Mouse (Mus musculus) adipocyte (in vitro differentiated cells): ENCODE measurements around the gene Deup1.

Source experiments
- DNase-seq: peaks from one replicate; pipeline ENCODE4 v3.0.0-alpha.2; 2016; ENCODE audit warnings: low spot score

The Deup1 gene

DNA sequence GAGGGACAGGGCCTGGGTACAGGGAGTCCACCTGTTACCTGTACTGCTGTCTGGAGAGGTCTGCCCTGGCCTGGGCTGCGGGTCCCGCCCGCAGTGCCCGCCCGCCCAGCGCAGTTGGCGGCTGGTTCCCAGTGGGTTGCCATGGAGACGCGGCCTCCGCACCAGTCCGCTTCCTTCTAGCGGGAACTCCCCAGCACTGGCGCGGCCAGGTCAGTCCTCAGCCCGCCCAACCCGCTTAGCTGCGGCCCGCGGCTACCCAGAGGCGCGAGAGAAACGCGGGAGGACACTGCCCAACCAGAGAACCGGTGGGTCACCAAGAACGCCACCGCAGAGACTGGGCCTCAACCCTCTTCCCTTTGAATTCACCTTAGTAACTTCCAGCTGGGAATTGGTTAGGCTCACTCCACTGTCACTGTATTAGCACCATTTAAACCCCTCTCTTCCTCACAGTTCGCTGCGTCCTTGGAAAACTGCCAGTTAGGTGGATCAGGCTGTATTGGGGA lies at the start of gene Deup1:
Gene Deup1, minus strand, starts transcription at position 149 of the 503 bp plus-strand sequence.
- DNase-seq = no peak

DNA sequence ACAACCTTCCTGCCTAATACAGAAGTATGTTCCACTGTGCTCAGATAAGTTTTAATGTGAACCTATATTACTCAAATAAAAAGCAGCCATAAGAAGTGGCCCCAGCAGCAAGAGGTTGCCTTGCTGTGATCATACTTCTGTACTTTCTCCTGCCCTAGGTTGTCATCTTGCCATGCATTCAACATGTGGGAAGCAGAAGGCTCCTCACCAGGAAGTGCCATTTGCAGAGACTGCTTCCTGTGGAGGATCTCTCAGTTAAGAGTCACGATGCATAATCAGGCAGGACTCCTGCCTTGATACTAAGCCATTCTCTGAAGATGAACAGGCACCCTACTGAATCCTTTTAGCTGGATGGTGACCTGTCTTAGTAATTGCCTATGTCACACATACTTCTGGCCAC lies 44.5 kb upstream of the Deup1 start:
- no peak for DNase-seq

DNA sequence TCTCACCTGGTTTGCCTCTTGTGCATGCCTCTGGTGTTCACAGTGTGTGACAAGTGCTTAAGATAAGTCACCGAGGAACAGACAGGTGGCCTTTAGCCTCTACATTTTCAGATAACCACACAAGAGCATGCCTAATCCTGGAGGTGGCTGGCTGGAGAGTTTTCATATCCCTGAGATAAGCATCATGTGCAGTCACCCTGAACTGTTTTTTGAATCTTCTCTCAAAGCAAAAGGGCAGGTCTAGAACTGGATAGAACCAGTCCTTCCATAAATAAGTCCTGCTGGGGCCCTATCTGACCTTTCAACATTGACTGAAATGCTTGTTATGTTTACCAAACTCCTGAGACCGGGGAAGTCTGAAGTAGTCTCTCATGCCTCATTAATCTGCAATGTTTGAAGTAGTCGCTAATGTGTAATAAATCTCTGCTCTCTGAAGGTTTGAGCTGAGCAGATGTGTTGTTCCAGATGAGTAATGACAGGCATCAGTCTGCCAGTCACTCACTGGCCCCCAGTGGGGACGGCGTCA lies 42.3 kb upstream of the Deup1 start:
- DNase-seq = no peak

DNA sequence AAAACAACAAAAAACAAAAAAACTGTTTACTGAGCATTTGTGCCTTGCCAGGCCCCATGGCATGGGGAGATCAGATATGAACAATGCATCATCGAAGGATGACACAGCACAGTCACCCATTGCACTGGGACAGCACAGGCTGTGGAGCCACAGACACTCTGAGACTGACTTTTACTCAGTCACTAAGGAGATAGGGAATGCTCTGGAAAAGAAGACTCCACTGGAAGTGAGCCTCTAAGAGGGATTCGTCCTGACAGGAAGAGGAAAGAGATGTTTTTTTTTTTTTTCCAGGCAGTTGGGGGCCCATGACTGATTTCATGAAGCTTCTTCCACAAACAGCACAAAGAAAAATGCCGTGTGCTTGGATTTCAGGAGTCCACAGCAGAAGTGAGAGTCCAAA lies 41.7 kb upstream of the Deup1 start:
- DNase-seq = no peak

DNA sequence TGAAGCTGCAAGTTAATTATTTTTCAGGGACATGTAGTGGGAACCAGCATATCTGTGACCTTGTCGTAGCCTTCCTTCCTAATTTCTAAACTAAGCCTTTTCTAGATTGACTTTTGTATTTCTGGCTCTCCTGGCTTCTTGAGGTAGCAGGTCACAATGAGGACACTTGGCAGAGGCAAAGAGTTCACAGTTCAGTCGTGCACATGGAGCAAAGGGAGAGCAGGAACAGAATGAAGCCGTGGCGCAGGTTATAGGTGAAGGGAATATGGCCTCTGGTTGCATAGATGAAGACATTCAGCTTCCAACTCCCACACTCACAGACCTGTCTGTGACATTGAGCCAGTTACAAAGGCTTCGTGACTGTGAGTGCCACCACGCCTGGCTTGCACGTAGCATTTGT lies 36.9 kb upstream of the Deup1 start:
- DNase-seq = no peak

DNA sequence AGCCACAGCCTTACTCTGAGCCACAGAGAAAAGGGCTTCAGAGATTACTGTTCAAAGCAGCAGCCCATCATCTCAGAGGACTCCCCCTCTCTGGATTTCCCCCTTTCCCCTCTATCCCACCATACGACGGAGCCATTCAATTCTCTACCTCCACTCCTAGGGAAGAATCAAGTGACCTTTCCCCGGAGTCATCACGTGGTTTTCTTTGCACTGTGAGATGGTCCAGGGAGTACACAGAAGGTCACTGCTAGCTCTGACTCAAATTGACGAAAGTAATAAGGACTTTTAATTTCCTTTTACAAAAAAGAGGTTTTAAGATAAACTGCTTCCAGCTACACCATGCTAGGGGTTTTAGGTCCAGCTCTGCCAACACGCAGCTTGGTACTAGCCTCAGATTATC lies 31.3 kb upstream of the Deup1 start:
- no peak for DNase-seq

DNA sequence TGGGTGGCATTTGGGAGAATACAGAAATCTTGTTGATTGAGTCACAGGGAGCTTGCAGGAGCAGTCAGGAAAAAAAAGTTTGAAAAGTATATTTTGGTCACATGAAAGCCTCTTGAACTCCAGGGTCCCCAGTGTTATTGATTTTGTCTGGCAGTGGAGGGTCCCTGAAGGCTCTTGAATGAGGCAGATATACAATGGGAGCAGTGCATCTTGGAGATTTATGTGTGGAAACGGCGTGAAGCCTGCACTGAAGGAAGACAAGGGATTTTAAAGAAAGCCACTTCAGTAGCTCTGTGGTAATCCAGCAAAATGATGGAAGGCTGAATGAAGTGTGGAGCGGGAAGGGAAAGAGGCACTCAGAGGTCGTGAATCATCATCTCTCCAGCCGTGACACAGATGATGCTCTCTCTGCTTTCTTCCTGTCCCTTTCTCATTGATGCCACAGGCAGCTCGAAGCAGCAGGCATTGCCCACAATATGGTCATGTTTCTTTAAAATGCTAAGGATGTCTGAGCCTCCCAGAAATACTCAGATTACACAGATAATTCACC lies 30.6 kb upstream of the Deup1 start:
- no peak for DNase-seq

DNA sequence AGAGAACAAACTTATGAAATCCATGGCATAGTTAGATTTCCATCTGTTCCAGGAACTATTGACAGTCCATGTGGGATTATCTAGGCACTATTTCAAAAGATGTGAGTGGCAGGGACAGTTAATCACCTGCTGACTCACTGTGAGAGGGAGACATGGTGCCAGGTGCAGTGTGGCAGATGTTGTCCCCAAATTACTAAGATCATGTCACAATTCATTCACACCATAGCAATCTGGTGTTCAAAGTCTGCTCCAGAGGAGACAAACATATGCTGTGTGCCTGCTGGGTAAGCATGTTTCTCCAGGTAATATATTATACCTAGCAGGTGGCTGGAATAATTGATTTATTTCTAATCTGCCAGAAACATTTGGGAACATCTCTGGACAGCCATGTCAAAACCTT lies 25.3 kb upstream of the Deup1 start:
- DNase-seq = no peak

DNA sequence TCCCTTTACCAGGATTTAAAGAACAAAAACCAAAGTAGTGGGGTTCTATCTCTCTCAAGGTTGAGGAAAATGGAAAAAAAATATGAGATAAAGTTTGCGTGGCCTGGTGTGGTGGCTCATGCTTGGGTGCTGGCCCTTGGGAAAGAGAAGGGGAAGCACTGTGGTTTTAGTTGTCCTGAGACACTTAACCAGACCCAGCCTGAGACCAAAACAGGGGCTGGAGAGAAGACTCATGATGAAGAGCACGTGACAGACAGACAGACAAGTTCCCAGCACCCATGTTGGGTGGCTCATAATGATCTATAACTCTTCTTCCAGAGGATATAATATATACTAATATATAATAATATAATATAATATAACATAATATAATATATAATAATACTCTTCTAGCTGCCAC lies 22.2 kb upstream of the Deup1 start:
- DNase-seq = no peak

DNA sequence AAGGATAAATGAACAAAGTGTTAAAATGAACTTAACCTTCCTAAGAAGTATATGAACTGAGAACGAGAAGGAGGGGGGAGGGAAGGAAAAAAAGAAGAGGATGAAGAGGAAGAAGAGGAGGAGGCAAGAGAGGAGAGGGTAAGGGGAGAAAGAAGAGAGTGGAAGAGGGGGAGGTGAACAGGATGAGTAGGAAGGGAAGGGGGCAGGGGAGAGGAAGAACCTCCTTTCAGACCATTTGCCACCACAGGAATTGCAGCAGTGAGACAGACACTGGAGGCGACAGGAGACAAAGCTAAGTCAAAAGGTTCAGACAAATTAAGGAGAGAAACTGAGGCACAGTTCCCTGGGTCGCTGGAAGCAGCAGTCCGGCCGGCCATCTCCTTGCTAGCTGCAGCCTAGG lies 349 bp downstream of the Deup1 start:
- DNase-seq = no peak

DNA sequence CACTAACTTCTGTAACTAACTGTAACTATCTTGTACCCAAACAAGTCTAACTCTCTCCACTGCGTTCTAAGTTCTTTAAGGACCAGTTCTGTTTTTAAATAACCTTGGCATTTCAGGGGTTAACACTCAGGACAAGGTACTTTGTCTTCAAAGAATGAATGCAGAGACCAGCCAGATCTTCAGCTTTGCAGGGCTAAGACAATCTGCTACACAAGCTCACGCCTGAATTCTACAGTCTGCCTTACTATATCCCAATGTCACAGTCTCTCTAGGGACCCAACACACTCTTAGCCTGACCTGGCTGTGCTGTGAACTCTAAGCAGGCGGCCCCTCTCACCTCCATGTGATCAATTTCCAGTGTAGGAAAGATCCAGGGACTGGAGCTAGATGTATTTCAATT lies 3.0 kb downstream of the Deup1 start:
- no peak for DNase-seq

DNA sequence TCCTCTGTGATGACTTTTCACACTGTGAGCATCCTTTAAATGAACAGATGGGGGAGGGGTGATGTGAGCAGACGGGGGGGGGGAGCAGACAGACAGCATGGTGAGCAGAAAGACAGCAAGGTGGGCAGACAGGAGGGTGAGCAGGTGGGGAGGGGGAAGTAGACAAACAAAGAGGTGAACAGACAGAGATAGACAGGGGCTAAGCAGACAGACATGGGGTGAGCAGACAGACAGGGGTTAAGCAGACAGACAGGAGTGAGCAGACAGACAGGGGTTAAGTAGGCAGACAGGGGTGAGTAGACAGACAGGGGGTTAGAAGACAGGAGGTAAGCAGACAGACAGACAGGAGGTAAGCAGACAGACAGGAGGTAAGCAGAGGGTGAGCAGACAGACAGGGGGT lies 8.0 kb downstream of the Deup1 start:
- DNase-seq = no peak

DNA sequence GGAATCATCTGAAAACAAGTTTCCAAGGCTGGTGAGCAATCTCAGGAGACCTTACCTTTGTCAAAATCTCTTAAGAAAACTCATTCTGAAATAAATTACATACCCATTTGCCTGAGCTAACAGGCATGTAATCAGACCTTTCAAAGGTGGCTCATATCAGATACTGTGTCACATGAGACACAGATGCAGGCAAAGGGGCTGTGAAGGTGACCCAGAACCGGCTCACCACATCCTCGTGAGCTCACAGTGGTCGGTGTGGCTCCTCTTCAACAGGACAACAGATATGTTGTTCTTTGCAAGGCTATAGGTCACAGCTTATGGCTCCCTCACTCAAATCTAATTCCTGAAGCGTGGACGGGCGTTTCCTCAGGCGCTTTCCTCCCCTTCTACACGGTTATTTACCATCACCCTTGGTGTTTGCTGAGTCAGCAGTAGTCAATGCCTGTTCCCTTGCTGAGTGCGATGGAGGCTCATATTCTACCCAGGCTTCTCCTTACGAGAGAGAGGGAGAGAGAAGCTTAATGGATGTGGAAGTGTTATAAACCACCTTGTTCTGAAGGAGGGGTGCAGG lies 8.6 kb downstream of the Deup1 start:
- no peak for DNase-seq

DNA sequence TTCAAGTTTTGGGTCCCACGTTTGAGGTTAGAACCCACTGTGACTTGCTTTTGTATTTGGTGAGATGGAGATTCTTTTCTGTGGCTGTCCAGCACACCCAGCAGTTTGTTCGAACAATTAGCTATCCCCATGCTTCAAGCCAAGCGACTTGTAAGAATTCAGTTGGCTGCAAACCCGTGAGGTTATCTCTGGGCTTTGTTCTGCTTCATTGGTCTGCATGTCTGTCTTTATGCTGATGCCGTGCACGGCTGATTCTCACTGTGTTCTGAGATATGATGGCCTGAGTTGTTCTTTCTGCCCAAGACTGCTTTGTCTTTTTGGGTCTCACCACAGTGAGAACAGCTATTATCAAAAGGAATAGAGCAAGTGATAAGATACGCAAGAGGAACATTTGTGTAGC lies 10.7 kb downstream of the Deup1 start:
- no peak for DNase-seq

DNA sequence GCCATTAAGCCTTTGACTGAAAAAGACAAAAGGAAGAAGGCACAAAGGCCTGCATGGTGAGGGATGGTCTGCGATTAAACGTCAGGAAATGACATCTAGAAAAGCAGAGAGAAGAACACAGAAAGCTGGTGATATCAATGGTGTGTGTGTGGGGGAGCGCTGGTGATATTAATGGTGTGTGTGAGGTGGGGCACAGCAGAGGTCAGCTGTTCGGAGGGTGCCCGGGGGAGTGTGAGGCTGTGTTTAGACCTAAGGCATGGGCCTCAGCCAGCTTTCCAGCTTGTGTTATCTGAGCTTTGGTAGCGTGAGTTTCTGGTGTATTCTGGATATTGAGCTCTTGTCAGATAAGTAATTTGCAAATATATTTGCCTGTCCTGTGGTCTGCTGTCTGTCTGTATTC lies 11.3 kb downstream of the Deup1 start:
- no peak for DNase-seq

DNA sequence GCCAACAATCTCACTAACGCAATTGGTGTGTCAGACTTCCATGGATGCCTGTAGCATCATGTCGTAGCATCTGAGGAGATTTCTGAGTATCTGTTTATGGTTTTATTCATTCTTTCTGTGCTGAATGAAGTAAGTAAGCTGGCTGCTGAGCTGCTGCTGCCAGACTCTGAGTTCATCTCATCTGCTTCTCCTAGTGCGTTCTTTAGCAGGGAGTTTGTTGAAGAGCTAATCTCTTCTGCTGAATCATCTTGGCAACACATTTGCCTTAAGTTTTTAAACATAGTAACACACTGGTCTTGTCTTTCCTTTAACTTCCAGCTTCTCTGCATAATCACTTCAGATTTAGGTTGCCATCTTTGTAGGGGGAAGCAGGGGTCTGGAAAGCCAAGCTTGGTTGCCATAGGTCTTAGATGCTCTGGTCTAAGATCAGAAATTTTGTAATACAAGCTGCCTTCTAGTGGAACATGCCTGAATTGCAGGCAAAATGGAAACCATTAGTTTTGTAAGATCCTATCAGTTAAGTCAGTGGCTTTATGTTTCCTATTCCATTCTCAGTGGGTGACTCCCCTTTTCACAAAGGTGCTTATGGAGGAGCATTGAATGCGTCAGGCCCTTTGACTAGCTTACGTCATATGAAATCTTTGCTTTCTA lies 18.3 kb downstream of the Deup1 start:
- no peak for DNase-seq

DNA sequence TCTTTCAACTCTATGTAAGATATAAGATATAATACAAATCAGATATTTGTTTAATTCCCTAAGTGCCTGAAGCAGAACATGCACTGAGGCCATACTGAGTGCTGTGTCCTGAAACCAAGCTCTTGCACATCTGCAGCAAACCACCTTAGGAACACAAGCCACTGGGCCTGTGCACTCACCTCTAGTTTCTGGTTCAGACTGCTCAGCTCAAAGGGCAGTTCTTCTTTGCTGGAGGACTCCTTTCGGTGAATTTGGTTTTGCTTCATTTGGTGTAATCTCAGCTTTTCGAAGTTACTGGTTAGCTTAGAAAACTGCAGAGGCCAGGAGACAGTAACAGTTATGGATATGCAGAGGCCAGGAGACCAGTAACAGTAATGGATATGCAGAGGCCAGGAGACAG lies 20.1 kb downstream of the Deup1 start:
- no peak for DNase-seq

DNA sequence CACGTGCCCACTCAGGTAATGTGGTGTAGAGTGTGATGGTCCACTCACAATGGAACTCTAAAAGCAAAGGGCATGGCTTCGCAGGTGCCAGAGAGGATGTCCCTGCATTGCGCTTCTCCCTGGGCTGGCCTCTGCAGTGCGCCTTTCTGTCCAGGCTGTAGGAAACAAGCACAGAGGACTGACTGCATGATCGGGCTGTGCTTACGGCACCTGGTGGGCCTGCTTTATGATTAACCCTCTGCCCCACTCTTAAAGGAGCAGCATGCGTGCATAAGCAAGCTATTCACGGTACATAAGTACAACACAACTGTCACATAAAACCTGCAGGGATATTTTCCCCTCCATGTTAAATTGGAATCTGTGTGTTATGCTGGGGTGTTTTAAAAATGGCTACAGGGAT lies 24.6 kb downstream of the Deup1 start:
- DNase-seq = no peak

DNA sequence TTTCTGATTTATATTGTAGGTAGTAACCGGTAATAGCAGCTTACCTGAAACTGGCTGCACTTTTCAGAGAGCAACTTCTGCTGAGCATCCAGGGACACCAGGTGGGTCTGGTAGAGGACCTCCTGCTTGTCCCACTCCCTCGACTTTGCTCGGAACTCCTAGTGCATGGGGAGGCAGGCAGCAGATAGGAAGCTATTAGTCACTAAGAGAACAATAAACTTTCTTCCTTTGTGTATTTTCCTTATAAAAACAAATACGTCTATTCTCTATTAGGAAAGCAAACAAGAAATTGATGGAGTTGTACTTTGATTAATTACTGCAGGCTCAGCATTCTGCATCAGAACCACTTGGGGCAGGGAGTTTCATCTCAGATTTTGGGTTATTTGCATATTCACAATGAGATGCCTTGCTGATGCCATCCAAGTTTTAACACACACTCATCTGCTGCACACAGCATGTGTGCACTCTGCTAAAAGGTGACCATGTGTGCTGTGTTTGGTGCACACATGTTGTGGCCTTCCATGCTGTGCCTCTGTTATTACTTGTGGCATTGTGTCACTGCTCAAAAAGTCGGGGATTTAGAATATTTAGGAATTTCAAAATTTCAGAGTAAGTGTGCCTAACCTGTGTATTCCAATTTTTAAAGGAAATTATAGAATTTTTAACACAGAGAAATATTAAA lies 26.7 kb downstream of the Deup1 start:
- no peak for DNase-seq

DNA sequence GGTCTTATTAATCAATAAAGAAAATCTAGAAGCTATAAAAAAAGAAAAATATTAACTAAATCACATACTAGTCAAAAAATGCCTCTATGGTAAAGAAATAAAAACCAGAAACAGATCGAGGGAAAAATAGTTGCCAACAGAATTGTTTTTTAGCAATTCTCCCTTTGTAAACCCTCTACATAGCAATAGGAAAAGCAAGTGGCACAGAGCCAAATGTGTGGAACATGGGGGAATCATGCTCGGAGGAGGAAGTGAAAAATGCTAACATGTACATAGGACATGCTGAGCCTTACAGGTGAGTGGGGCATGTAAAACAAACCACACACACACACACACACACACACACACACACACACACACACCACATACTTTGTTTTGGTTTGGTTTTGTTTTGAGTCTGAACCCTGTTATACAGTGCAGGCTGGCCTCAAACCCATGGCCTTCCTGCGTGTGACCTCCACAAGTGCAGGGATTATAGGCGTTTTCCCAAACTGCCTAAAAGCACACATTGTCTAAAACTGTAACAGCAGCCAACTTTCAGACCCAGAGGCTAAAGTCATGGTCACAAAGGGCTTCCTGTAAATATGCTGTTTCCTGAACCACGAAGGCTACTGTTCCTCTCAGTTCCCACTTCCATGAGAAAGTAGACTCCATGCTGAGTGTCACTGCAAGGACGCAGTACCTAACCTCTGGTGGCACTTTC lies 27.4 kb downstream of the Deup1 start:
- DNase-seq = no peak

DNA sequence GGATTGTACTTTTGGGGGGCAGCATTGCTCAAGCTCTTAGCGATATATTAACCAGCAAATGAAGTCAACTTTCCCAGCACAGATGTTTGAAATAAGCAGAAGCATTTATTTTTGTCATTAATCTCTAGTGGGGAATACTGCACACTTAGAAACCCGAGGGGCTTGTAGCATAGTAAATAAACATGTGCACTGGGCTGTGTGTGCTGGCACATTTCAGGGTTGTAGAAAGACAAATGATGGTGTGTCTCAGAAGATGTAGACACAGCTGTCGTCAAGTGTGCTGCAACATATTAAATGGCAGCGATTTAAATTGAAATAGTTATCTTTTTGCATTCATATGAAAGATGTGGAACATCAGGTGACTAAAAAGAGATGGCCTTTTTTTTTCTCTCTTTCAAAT lies 31.1 kb downstream of the Deup1 start:
- DNase-seq = no peak

DNA sequence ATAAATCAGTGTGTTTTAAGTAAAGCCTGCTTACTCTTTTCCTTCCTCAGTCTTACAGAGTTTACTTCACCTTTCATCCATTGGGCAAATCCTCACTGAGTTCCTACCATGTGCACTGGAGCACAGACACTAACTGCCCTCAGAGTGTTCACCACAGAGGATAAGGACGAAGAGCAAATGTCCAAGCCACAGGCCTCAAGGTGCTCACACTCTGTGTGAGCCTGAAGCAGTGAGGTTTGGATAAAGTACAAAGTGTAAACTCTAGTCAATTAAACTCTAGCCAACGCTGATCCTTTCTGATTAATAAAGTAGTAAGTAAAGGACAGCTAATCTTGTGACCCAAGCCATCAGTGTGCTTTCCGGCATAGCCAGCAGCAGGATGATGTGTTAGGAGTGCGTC lies 33.6 kb downstream of the Deup1 start:
- no peak for DNase-seq
